Mouse (Mus musculus): ENCODE data around the gene Gm49673.
"Not testable (repeated sequence)": the region's sequence is repeated elsewhere in the genome, so short reads cannot be mapped to it uniquely, and the experiment has no call there.

DNA sequence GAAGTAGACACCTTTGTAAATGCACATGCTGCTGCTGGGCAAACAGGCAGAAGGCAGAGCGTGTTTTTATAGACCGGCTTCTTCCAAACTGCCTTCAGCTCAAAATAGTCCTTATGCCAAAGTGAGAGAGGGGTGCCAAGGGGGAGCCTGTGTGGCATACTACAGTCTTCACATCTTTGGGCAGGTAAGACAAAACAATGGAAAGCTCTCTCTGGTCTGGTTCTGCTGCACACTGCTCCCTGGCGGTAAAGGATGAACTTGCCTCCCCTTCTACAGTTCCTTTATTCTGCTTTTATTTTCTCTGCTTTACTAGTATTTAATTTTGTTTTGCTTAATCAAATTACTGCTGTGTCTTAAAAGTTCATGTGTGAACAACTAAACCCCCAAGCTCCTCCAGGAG lies 13.4 kb upstream of the Gm49673 start:
- not testable (repeated sequence) for TF ChIP-seq CTCF, POLR2A (IDR thresholded peaks at IDR 0.05; ENCODE audit: insufficient read depth, low read depth, low read length)

Data from olfactory bulb, adult 2 months (tissue).